In the genomic region with DNA sequence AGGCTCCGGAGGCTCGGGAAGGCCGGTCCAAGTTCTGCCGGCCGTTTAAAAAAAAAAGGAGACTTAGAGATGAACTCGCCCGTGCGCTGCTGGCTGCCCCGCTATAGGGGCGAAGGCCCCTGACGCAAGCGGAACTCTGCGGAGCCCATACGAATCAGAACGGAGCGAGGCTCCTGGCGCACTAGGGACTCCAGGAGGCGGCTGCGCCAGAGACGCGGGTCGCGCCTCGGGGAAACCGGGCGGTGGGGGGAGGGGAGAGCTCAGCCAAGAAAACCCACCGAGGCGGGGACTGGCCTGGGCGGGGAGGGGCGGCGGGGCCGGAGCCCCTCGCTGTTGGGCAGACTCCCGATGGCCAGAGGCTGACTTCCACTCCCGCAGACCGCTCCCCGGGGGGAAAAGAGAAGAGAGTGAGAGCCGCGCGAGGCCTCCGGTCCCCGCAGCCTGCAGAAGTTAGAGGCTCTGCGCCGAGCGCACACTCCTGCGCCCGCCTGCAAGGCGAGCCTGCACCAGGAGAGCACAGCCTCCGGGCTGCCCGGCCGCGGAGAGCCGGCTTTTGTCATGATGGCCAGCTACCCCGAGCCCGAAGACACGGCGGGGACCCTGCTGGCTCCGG, we compare ENCODE assay signal across 8 mouse cellular contexts. TPM values are rescaled to one million over a fixed set of nuclear protein-coding genes. Genes with fewer than 3 reads are reported as not detected.
DNase-seq lines count a peak whose midpoint lies in the region; ATAC-seq and TF ChIP-seq lines count a peak whose summit lies in the region.

A gene (plus strand): TSS at position 186 of the 613 bp plus-strand sequence.

- H3K27ac ChIP-seq in liver, embryonic 13.5 days = no peak within 1 kb of the TSS
- H3K27ac ChIP-seq in stomach, embryonic 14.5 days (ENCODE audit: low read length) = no peak within 1 kb of the TSS

- H3K9ac ChIP-seq in liver, embryonic 13.5 days = no peak within 1 kb of the TSS
- H3K9ac ChIP-seq in stomach, embryonic 14.5 days (replicated peaks; ENCODE audit: low read depth, low read length) = no peak within 1 kb of the TSS

- H3K4me3 ChIP-seq in lung, adult 2 months (replicated peaks; ENCODE audit: extremely low read depth, low read depth, low read length) = peak within 1 kb of the TSS; percentile 5
- peak within 1 kb of the TSS; percentile 36 for H3K4me3 ChIP-seq in liver, embryonic 13.5 days (replicated peaks)
- peak within 1 kb of the TSS; percentile 35 for H3K4me3 ChIP-seq in stomach, embryonic 14.5 days (ENCODE audit: low read depth, low read length)

- H3K4me1 ChIP-seq in lung, adult 2 months (ENCODE audit: control insufficient read depth, insufficient read depth, low read length) = peaks cover 11% of the 10 kb centered on the region
- peaks cover 22% of the 10 kb centered on the region for H3K4me1 ChIP-seq in liver, embryonic 13.5 days (replicated peaks)
- H3K4me1 ChIP-seq in stomach, embryonic 14.5 days (ENCODE audit: control insufficient read depth, insufficient read depth, low read length) = peaks cover 17% of the 10 kb centered on the region

- no peaks in the 10 kb centered on the region for H3K9me3 ChIP-seq in liver, embryonic 13.5 days (replicated peaks)
- no peaks in the 10 kb centered on the region for H3K9me3 ChIP-seq in stomach, embryonic 14.5 days (ENCODE audit: control insufficient read depth, low read depth, low read length)

- H3K4me2 ChIP-seq in liver, embryonic 13.5 days = peak within 1 kb of the TSS; percentile 56
- peak within 1 kb of the TSS; percentile 63 for H3K4me2 ChIP-seq in stomach, embryonic 14.5 days (replicated peaks; ENCODE audit: low read depth, low read length)

- TF ChIP-seq CTCF in lung, adult 2 months (IDR thresholded peaks at IDR 0.05; ENCODE audit: insufficient read depth, low read length) = no peak

- intact Hi-C loops in heart, postnatal 10 days (cut with DNase I) = no loop called here

- DNase-seq in lung, adult 2 months = no peak
- DNase-seq in lung, postnatal 36 days = no peak
- DNase-seq in embryo, embryonic 9.5 days (ENCODE audit: extremely low spot score) = peak; percentile 74
- DNase-seq in heart, postnatal 10 days = peak; percentile 33 to 35
- DNase-seq in liver, embryonic 13.5 days = no peak
- DNase-seq in right cerebral cortex, postnatal 14 days = no peak
- no peak for DNase-seq in cerebellum, adult 11-12 months

- peaks cover 100% of the 10 kb centered on the region for H3K27me3 ChIP-seq in liver, embryonic 13.5 days
- peaks cover 77% of the 10 kb centered on the region for H3K27me3 ChIP-seq in stomach, embryonic 14.5 days (ENCODE audit: control insufficient read depth, insufficient read depth, low read length)

- no peak for ATAC-seq in liver, embryonic 13.5 days (ENCODE audit: low read depth)
- ATAC-seq in stomach, embryonic 14.5 days (ENCODE audit: insufficient number of reproducible peaks, insufficient read depth, low FRiP score, low read depth) = peak; percentile 67; the same call in 1 of the 2 replicates

- under 1% methylated on average over 56 of the region's 58 CpGs for WGBS in lung, adult 2 months
- WGBS in liver, embryonic 13.5 days (ENCODE audit: insufficient replicate concordance) = under 1% methylated on average over 57 of the region's 58 CpGs
- under 1% methylated on average over 49 of the region's 58 CpGs for WGBS in stomach, embryonic 14.5 days

- no peak for TF ChIP-seq POLR2A in lung, adult 2 months (IDR thresholded peaks at IDR 0.05; ENCODE audit: borderline replicate concordance, extremely low read depth, low read depth, low read length)

- H3K36me3 ChIP-seq in liver, embryonic 13.5 days = no peaks in the 10 kb centered on the region
- no peaks in the 10 kb centered on the region for H3K36me3 ChIP-seq in stomach, embryonic 14.5 days (ENCODE audit: control insufficient read depth, insufficient read depth, low read length)

RNA-seq across cellular contexts. Expression of the gene that starts here (rescaled TPM):
- not detected in 2 replicates for polyA plus RNA-seq in lung, adult 2 months (2012; rRNA removed)
- not detected for total RNA-seq in heart, postnatal 10 days (2021)
- polyA plus RNA-seq in liver, embryonic 13.5 days (2015; fragmentation: Nextera tagmentation; extraction: Ambion mirVana) = not detected in 2 replicates
- not detected in 2 replicates for polyA plus RNA-seq in stomach, embryonic 14.5 days (2014; fragmentation: Nextera tagmentation; extraction: Ambion mirVana)

Comparison
In these comparisons a context has a peak if more than half of its experiments do, and no peak if none do; other contexts are left out.
1. Peak in DNase-seq in heart, postnatal 10 days; RNA of the gene not detected or under 1 TPM.
2. Peak in ATAC-seq, H3K4me3 ChIP-seq and H3K4me2 ChIP-seq in stomach, embryonic 14.5 days; RNA of the gene not detected or under 1 TPM.